Mouse (Mus musculus) heart, adult 2 months (tissue): ENCODE data around the gene Slc52a3.

Experiments
- CTCF ChIP-seq: fragments of 200-600 bp; IDR thresholded peaks from 2 replicates; pipeline ENCODE4 v1.8.1; 2022; ENCODE audit warnings: antibody characterized with exemption, mild to moderate bottlenecking, moderate library complexity
- EP300 ChIP-seq: fragments of 200-500 bp; IDR thresholded peaks from 2 replicates; pipeline ENCODE4 v1.6.1; 2011; ENCODE audit warnings: low read depth, low read length, control low read depth; ENCODE audit not compliant: insufficient read depth
- POLR2A ChIP-seq: fragments of 200-500 bp; IDR thresholded peaks from 2 replicates; pipeline ENCODE4 v1.6.1; 2011; ENCODE audit warnings: mild to moderate bottlenecking, low read depth, low read length, control low read depth; ENCODE audit not compliant: insufficient read depth

- TF ChIP-seq CTCF (no peak), POLR2A (no peak), EP300 (no peak)
Observed at GRCm38 (mm10) chr2:152012701-152013100, 16.4 kb downstream of the Slc52a3 start.
